Mouse (Mus musculus): ENCODE measurements around the gene Sept1.

The Sept1 gene

GRCm38 (mm10) chr7:127232622-127233367 lies at the start of gene Sept1, which contains the start of gene Zfp553:
Gene Sept1 (minus strand): TSS chr7:127233130.
Gene Zfp553 (plus strand): TSS chr7:127233061.
- peak; percentile 69 for DNase-seq (ENCODE audit: low spot score)

GRCm38 (mm10) chr7:127282190-127282589 lies 49.3 kb upstream of the Sept1 start:
- DNase-seq (ENCODE audit: low spot score), result no peak

- no peak for DNase-seq (ENCODE audit: low spot score)
Observed at GRCm38 (mm10) chr7:127281114-127281513, 48.2 kb upstream of the Sept1 start.

GRCm38 (mm10) chr7:127280092-127280491 lies 47.2 kb upstream of the Sept1 start:
- no peak for DNase-seq (ENCODE audit: low spot score)

GRCm38 (mm10) chr7:127278311-127278710 lies 45.4 kb upstream of the Sept1 start:
- DNase-seq (ENCODE audit: low spot score), result peak; percentile 42

- no peak for DNase-seq (ENCODE audit: low spot score)
Observed at GRCm38 (mm10) chr7:127276519-127276961, 43.6 kb upstream of the Sept1 start.

GRCm38 (mm10) chr7:127273925-127274789 lies 41.2 kb upstream of the Sept1 start, which contains the start of gene Sephs2:
Gene Sephs2 (minus strand): TSS chr7:127274055.
- peak; percentile 96 for DNase-seq (ENCODE audit: low spot score)

- DNase-seq (ENCODE audit: low spot score), result no peak
Observed at GRCm38 (mm10) chr7:127273118-127273923, 40.4 kb upstream of the Sept1 start.

- no peak for DNase-seq (ENCODE audit: low spot score)
Observed at GRCm38 (mm10) chr7:127272566-127272965, 39.6 kb upstream of the Sept1 start.

GRCm38 (mm10) chr7:127271093-127271492 lies 38.2 kb upstream of the Sept1 start:
- DNase-seq (ENCODE audit: low spot score), result no peak

- DNase-seq (ENCODE audit: low spot score), result no peak
Observed at GRCm38 (mm10) chr7:127270666-127271065, 37.7 kb upstream of the Sept1 start.

GRCm38 (mm10) chr7:127270256-127270655 lies 37.3 kb upstream of the Sept1 start:
- no peak for DNase-seq (ENCODE audit: low spot score)

- DNase-seq (ENCODE audit: low spot score), result no peak
Observed at GRCm38 (mm10) chr7:127263526-127263925, 30.6 kb upstream of the Sept1 start.

- DNase-seq (ENCODE audit: low spot score), result no peak
Observed at GRCm38 (mm10) chr7:127262218-127262961, 29.5 kb upstream of the Sept1 start.

- DNase-seq (ENCODE audit: low spot score), result peak; percentile 99
Observed at GRCm38 (mm10) chr7:127260309-127261111, 27.6 kb upstream of the Sept1 start, which contains the start of gene Dctpp1. Gene Dctpp1 (minus strand): TSS chr7:127260709.

- DNase-seq (ENCODE audit: low spot score), result no peak
Observed at GRCm38 (mm10) chr7:127259186-127259905, 26.4 kb upstream of the Sept1 start.

- DNase-seq (ENCODE audit: low spot score), result no peak
Observed at GRCm38 (mm10) chr7:127256518-127256917, 23.6 kb upstream of the Sept1 start.

GRCm38 (mm10) chr7:127255965-127256364 lies 23.0 kb upstream of the Sept1 start:
- DNase-seq (ENCODE audit: low spot score), result no peak

- DNase-seq (ENCODE audit: low spot score), result no peak
Observed at GRCm38 (mm10) chr7:127255008-127255407, 22.1 kb upstream of the Sept1 start.

Data from c-Kit-positive CD71-positive TER-119-positive erythroid progenitor cells, embryonic 14.5 days (primary cell).